Mouse (Mus musculus) kidney, embryonic 15.5 days (tissue): ENCODE data around the gene Midn. TPM values are rescaled to one million over a fixed set of nuclear protein-coding genes. Genes with fewer than 3 reads are reported as not detected.
"Not testable (repeated sequence)": the region's sequence is repeated elsewhere in the genome, so short reads cannot be mapped to it uniquely, and the experiment has no call there.

ENCODE experiments used
- ATAC-seq: fragments of 200-750 bp; cut with Nextera tagmentation; replicated peaks from 2 replicates; pipeline ENCODE4 v1.8.0; 2017; ENCODE audit warnings: moderate TSS enrichment; ENCODE audit not compliant: low FRiP score
- H3K27ac ChIP-seq: fragments of 300-500 bp; sonication (generic); 2 replicates; pipeline ENCODE4 v1.5.1; 2015; ENCODE audit warnings: mild to moderate bottlenecking, inconsistent platforms
- H3K27me3 ChIP-seq: fragments of 300-500 bp; sonication (generic); 2 replicates; pipeline ENCODE4 v1.6.1; 2015; ENCODE audit warnings: inconsistent platforms
- H3K36me3 ChIP-seq: fragments of 300-500 bp; sonication (generic); 2 replicates; pipeline ENCODE4 v1.6.1; 2015; ENCODE audit warnings: inconsistent platforms
- H3K4me1 ChIP-seq: fragments of 300-500 bp; sonication (generic); 2 replicates; pipeline ENCODE4 v1.6.1; 2015; ENCODE audit warnings: inconsistent platforms
- H3K4me2 ChIP-seq: fragments of 300-500 bp; sonication (generic); 2 replicates; pipeline ENCODE4 v1.6.1; 2015; ENCODE audit warnings: moderate library complexity, mild to moderate bottlenecking, inconsistent platforms
- H3K4me3 ChIP-seq: fragments of 300-500 bp; sonication (generic); replicated peaks from 2 replicates; pipeline ENCODE4 v1.5.1; 2015; ENCODE audit warnings: mild to moderate bottlenecking, inconsistent platforms
- H3K9ac ChIP-seq: fragments of 300-500 bp; sonication (generic); 2 replicates; pipeline ENCODE4 v1.6.1; 2015; ENCODE audit warnings: mild to moderate bottlenecking, inconsistent platforms
- H3K9me3 ChIP-seq: fragments of 300-500 bp; sonication (generic); replicated peaks from 2 replicates; pipeline ENCODE4 v1.6.1; 2016; ENCODE audit warnings: inconsistent platforms
- WGBS: fragments of 180-500 bp; shearing (Covaris S2); methylation state at CpG from one replicate; pipeline ENCODE4 v1.1.7; 2015; ENCODE audit warnings: mixed read lengths; 5-methylcytosine and 5-hydroxymethylcytosine counted together
- polyA plus RNA-seq: library from polyadenylated mRNA; unstranded; fragments of >200 nt; fragmentation: Nextera tagmentation; extraction: Ambion mirVana; gene quantifications from 2 replicates; pipeline ENCODE4 v1.2.1, GENCODE M21; 2015

Midn gene
- polyA plus RNA-seq, 1 experiment from 2014 or later, result 18.8 TPM

DNA sequence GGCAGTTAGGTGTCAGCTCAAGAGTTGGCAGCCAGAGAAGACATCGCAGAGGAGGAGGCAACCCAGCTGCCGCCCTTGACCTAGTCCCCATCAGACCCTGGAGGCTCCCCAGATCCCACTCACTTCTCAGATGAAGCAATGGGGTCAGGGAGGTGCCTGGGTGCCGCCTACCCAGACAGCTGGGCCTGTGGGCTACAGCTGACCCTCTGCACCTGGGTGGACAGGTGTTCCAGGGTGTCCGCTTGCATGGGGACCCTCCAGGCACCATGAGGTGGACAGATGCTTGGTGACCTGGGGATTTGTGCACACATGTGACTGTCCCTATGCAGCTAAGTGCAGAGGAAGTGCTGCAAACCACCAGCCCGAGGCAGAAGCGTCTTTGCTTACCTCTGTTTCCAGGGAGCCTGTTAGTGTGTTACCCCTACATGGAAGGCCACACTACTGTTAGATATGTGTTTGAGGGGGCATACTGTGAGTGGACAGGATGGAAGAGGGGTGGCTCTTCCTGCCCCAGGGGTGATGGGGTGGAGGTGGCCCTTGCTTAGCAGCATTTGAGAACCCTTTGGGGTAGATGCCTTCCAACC is 14.7 kb downstream of the Midn start:
- Histone ChIP-seq H3K4me3 (no peak overlapping the region), H3K9me3 (no peaks in the 10 kb centered on the region), H3K4me1 (peaks cover 90% of the 10 kb centered on the region), H3K27ac (peak overlapping the region; percentile 100), H3K9ac (no peak overlapping the region), H3K27me3 (no peaks in the 10 kb centered on the region), H3K4me2 (peak overlapping the region; percentile 80; the same call in 1 of the 2 replicates), H3K36me3 (no peaks in the 10 kb centered on the region)
- WGBS, result 54% methylated on average over 6 of the region's 6 CpGs
- ATAC-seq, result no peak

DNA sequence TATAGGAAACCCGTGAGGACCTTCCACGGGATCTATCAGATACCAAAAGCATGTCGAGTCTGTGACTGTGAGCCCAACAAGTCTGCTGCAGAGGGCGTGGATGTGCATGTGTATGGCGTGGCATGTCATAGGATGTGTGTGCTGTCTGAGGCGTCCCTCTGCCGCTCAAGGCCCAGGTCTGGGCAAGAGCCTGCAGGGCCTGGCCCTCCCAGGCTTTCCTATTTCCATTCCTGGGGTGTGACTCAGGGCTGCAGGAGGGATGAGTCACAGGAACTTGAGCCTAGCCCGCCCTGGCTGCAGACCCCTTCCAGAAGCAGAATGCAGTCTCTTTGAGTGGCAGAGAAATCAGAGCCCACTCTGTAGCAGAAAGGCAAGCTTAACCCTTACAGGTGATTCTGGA is 15.6 kb downstream of the Midn start:
- H3K27ac ChIP-seq, result peak overlapping the region; percentile 71; the same call in 1 of the 2 replicates
- H3K27me3 ChIP-seq, result no peaks in the 10 kb centered on the region
- ATAC-seq, result no peak
- no peak overlapping the region for H3K4me3 ChIP-seq
- H3K9ac ChIP-seq, result no peak overlapping the region
- WGBS, result 61% methylated on average over 8 of the region's 8 CpGs
- H3K9me3 ChIP-seq, result no peaks in the 10 kb centered on the region
- peaks cover 84% of the 10 kb centered on the region for H3K4me1 ChIP-seq
- peak overlapping the region; percentile 96 for H3K4me2 ChIP-seq
- H3K36me3 ChIP-seq, result no peaks in the 10 kb centered on the region

GRCm38 (mm10) chr10:80164161-80164997 is 16.3 kb downstream of the Midn start:
- ATAC-seq, result no peak
- H3K4me3 ChIP-seq, result peak overlapping the region; percentile 47
- peak overlapping the region; percentile 96 for H3K4me2 ChIP-seq
- H3K27me3 ChIP-seq, result no peaks in the 10 kb centered on the region
- H3K9me3 ChIP-seq, result no peaks in the 10 kb centered on the region
- peak overlapping the region; percentile 46 for H3K9ac ChIP-seq
- no peaks in the 10 kb centered on the region for H3K36me3 ChIP-seq
- WGBS, result 9% methylated on average over 44 of the region's 44 CpGs
- peaks cover 84% of the 10 kb centered on the region for H3K4me1 ChIP-seq
- H3K27ac ChIP-seq, result peak overlapping the region; percentile 71

DNA sequence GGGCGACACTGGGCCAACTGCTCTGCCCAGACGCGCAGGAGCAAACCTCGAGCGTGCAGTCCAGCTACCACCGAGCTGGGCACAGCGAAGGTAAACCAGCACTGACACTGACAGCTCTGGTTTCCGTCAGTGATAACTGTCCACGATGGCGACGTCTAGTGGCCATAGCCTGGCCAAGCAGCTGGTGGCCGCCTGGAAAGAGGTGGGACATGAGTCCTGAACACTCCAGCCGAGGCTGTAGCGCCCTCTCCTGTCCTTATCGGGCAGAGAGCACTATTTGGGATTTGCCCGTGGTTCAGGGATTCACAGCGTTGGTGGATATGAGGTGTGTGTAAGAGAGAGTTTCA is 16.9 kb downstream of the Midn start:
- Histone ChIP-seq H3K9ac (peak overlapping the region; percentile 46), H3K36me3 (peaks cover 4% of the 10 kb centered on the region), H3K4me2 (peak overlapping the region; percentile 96), H3K4me3 (peak overlapping the region; percentile 47), H3K9me3 (no peaks in the 10 kb centered on the region), H3K4me1 (peaks cover 86% of the 10 kb centered on the region), H3K27ac (peak overlapping the region; percentile 71), H3K27me3 (no peaks in the 10 kb centered on the region)
- peak; percentile 27 for ATAC-seq
- under 1% methylated on average over 17 of the region's 17 CpGs for WGBS

- H3K4me2 ChIP-seq, result peak within 1 kb of the TSS; percentile 96
- H3K36me3 ChIP-seq, result peaks cover 10% of the 10 kb centered on the region
- H3K27ac ChIP-seq, result peak within 1 kb of the TSS; percentile 100
- peak within 1 kb of the TSS; percentile 46 for H3K9ac ChIP-seq
- peak within 1 kb of the TSS; percentile 91 for H3K4me3 ChIP-seq
- ATAC-seq, result no peak
- H3K4me1 ChIP-seq, result peaks cover 86% of the 10 kb centered on the region
- no peaks in the 10 kb centered on the region for H3K9me3 ChIP-seq
- WGBS, result 13% methylated on average over 20 of the region's 20 CpGs
- H3K27me3 ChIP-seq, result no peaks in the 10 kb centered on the region
Measured at GRCm38 (mm10) chr10:80165392-80166128, 17.5 kb downstream of the Midn start, which contains the start of gene Cirbp. Gene Cirbp (plus strand): TSS chr10:80165985.

GRCm38 (mm10) chr10:80166136-80166535 is 18.1 kb downstream of the Midn start:
- 0 out of 2 replicates have a peak overlapping the region, but pooled peaks have one; percentile 3 for H3K9ac ChIP-seq
- WGBS, result 79% methylated on average over 4 of the region's 4 CpGs
- not testable (repeated sequence) for H3K27me3 ChIP-seq, H3K9me3 ChIP-seq, ATAC-seq
- peak overlapping the region; percentile 47; the same call in 1 of the 2 replicates for H3K4me3 ChIP-seq
- H3K36me3 ChIP-seq, result peaks cover 16% of the 10 kb centered on the region
- peaks cover 85% of the 10 kb centered on the region for H3K4me1 ChIP-seq
- peak overlapping the region; percentile 100 for H3K27ac ChIP-seq
- peak overlapping the region; percentile 96 for H3K4me2 ChIP-seq

GRCm38 (mm10) chr10:80167460-80168037 is 19.5 kb downstream of the Midn start:
- peak overlapping the region; percentile 91 for H3K4me3 ChIP-seq
- peak overlapping the region; percentile 100 for H3K27ac ChIP-seq
- H3K27me3 ChIP-seq, result no peaks in the 10 kb centered on the region
- H3K4me2 ChIP-seq, result peak overlapping the region; percentile 77
- peak; percentile 87 for ATAC-seq
- H3K36me3 ChIP-seq, result peaks cover 29% of the 10 kb centered on the region
- H3K4me1 ChIP-seq, result peaks cover 85% of the 10 kb centered on the region
- H3K9me3 ChIP-seq, result no peaks in the 10 kb centered on the region
- WGBS, result under 1% methylated on average over 55 of the region's 55 CpGs
- peak overlapping the region; percentile 99 for H3K9ac ChIP-seq

DNA sequence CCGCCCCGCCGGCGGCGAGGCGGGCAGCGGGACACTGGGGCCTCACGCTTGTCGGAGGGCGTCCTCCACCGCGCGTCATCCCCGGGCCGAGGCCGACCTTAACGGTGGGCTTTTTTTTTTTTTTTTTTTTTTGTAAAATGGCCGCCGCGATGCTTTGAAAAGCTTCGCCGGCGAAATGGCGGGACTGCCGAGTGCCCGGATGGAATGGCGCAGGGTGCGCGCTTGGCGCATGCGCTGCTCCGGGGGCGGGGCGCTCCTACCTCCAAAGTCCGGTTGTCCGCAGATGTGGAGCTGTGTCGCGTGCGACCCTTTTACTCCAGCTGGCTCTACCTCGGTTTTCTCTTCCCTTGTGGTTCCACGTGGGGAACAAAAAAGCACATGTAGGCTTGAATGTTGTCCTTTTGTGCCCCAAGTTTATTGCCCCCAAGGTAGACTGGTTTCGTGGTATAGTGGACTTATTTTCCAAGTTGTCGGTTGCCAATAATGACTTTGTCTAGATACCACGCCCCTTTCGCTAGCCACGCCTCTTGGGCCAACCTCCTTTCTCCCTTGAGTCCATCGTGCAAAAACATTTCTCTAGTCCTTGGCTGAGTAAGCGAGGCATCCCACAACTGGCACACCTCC is 20.1 kb downstream of the Midn start:
- ATAC-seq, result peak; percentile 54
- peaks cover 83% of the 10 kb centered on the region for H3K4me1 ChIP-seq
- WGBS, result under 1% methylated on average over 47 of the region's 48 CpGs

GRCm38 (mm10) chr10:80169070-80169469 is 21.0 kb downstream of the Midn start:
- no peak for ATAC-seq
- peak overlapping the region; percentile 77 for H3K4me2 ChIP-seq
- peaks cover 78% of the 10 kb centered on the region for H3K4me1 ChIP-seq
- 48% methylated on average over 1 of the region's 1 CpGs for WGBS
- peak overlapping the region; percentile 99 for H3K9ac ChIP-seq
- no peaks in the 10 kb centered on the region for H3K9me3 ChIP-seq
- H3K27me3 ChIP-seq, result no peaks in the 10 kb centered on the region
- peaks cover 29% of the 10 kb centered on the region for H3K36me3 ChIP-seq
- peak overlapping the region; percentile 91 for H3K4me3 ChIP-seq
- H3K27ac ChIP-seq, result peak overlapping the region; percentile 100

More for the DNA sequence above, 20.1 kb downstream of the Midn start:
- peaks cover 29% of the 10 kb centered on the region for H3K36me3 ChIP-seq
- H3K9ac ChIP-seq, result peak overlapping the region; percentile 99
- H3K27me3 ChIP-seq, result no peaks in the 10 kb centered on the region
- peak overlapping the region; percentile 91 for H3K4me3 ChIP-seq
- no peaks in the 10 kb centered on the region for H3K9me3 ChIP-seq
- H3K4me2 ChIP-seq, result peak overlapping the region; percentile 77
- H3K27ac ChIP-seq, result peak overlapping the region; percentile 100

GRCm38 (mm10) chr10:80169651-80170050 is 21.6 kb downstream of the Midn start:
- peaks cover 33% of the 10 kb centered on the region for H3K36me3 ChIP-seq
- WGBS, result 81% methylated on average over 7 of the region's 7 CpGs
- peaks cover 72% of the 10 kb centered on the region for H3K4me1 ChIP-seq
- H3K4me3 ChIP-seq, result no peak overlapping the region
- H3K27ac ChIP-seq, result no peak overlapping the region
- no peak for ATAC-seq
- H3K27me3 ChIP-seq, result no peaks in the 10 kb centered on the region
- H3K9ac ChIP-seq, result no peak overlapping the region
- no peaks in the 10 kb centered on the region for H3K9me3 ChIP-seq
- no peak overlapping the region for H3K4me2 ChIP-seq

- Histone ChIP-seq H3K4me2 (0 out of 2 replicates have a peak overlapping the region, but pooled peaks have one; percentile 9), H3K9me3 (no peaks in the 10 kb centered on the region), H3K36me3 (peaks cover 37% of the 10 kb centered on the region), H3K9ac (0 out of 2 replicates have a peak overlapping the region, but pooled peaks have one; percentile 7), H3K4me1 (peaks cover 68% of the 10 kb centered on the region), H3K27me3 (no peaks in the 10 kb centered on the region), H3K4me3 (0 out of 2 replicates have a peak overlapping the region, but pooled peaks have one; percentile 8), H3K27ac (0 out of 2 replicates have a peak overlapping the region, but pooled peaks have one; percentile 5)
- WGBS, result 96% methylated on average over 16 of the region's 16 CpGs
- no peak for ATAC-seq
Measured at GRCm38 (mm10) chr10:80170052-80170451, 22.0 kb downstream of the Midn start.
